Mouse (Mus musculus) colon, adult 2 months (tissue): Measurements from ENCODE around the gene Dio1. TPM values are rescaled to one million over a fixed set of nuclear protein-coding genes. Genes with fewer than 3 reads are reported as not detected.

ENCODE experiments used
- polyA plus RNA-seq: library from polyadenylated mRNA; depleted of rRNA; stranded (reverse); fragments of >200 nt; gene quantifications from 2 replicates; pipeline ENCODE4 v1.2.3, GENCODE M21; 2012; rRNA removed

Gene Dio1
- 42.5 and 54.8 TPM in 2 replicates for polyA plus RNA-seq

DNA sequence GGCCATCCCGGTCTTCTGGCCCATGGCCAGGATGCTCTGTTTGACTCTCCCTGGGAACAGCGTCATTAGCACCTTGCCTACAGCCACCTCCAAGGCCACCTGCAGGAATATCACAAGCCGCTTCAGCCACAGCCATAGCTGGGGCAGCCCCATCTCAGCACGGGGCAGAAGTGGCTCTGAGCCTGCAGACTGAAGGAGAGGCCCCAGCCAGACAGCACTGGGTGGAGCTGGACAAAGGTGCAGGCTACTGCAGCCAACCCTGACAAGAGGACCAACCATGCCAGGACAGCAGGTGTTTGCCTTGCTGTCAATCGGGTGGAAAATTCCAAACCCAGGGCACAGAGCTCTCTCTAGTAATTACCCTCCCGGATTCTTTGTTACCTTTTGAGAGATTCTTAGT is at the start of gene Dio1:
Gene Dio1 (minus strand): TSS at position 204 of the 400 bp plus-strand sequence.

DNA sequence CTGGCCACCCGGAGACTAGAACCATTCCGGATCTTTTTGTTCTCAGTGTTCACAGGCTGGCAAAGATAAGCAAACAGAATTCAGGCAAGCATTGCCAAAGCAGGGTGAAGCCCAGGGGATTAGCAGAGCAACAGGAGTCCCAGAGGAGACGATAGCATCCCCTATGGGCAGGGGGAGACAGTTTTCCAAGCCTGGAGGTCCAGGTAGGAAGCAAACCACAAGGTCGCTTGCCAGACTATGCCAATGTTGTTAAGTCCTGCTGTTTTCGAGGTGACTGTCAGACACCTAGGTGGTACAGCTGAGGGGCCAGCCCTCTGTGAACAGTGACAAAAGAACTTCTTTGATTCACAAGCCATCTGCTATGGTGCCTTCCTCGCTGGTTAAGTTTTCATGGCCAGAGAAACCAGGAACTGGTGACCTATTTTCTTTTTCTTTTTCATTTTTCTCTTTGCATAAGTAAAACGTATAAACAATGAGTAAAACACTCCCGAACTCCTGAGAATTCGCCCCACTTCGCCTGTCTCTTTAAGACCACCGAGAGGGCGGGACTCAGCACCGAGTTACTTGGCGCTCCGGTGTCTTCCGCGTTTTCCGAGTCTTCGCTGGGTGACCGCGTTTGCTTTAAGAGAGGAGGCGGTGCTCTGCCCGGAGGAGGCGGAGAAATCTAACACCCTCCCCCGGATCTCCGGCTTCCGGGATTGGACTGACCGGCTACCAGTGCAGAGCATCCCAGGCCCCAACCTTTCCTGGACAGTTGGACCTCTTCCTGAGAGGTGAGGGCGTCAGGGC is 6.9 kb upstream of the Dio1 start, which contains the start of gene Yipf1:
Gene Yipf1 (plus strand): TSS at position 674 of the 789 bp plus-strand sequence.

DNA sequence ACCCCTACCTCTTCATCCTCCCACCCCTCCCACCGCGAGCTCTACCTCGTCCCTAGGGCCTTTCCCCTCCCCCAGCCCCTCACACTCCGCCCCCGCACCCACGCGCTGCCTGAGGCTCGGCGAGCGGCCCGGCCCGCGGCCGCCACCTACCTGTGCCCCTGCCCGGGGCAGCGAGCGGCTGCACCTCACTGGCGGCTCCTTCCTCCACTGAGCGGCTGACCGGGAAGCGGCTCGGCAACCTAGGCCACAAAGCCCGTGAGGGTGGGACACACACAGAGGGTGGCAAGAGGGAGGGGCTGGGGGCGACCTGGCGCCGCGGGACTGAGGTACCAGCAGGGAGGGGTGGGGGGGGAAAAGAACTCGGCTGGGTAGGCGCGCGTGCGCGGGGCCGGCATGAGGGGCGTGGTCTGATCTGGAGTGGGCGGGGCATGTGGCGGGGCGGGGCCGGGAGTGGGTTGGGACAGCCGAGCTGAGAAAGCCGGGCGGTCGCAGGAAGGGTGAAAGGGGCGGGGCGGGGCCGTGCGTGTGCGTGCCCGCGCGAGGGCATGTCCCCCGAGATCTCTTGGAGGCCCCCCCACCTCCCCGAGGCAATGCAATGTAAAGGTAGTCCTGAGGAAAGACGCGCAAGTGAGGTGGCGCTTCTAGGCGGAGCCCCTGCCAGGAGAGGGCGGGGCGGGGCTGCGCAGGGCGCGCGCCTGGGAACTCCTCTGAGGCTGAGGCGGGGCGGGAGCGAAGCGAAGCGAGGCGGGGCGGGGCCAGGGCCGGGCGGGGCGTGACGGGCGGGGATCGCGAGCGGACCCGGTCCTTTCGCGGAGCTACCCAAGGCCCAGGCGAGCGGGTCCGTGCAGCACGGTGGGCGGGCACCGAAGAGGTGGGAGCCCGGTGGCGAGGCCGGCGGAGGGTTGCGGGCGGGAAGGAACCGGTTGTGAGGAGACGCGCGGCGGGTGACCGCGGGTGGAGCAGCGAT is 53.6 kb downstream of the Dio1 start, which contains the start of the genes Lrrc42 and Hspb11:
Gene Lrrc42 (minus strand): TSS at position 408 of the 967 bp plus-strand sequence.
Gene Hspb11 (plus strand): TSS at position 469 of the 967 bp plus-strand sequence.

Other genes with a start within 250 kb of the Dio1 start
- 49.6 and 51.8 TPM in 2 replicates for gene Mrpl37, start 240.3 kb downstream of the Dio1 start, polyA plus RNA-seq
- gene Cyb5rl, start 240.2 kb downstream of the Dio1 start, polyA plus RNA-seq: 6.0 and 6.9 TPM in 2 replicates
- gene Cdcp2, start 210.3 kb downstream of the Dio1 start, polyA plus RNA-seq: not detected in 2 replicates
- 523 and 724 TPM in 2 replicates for gene Tmem59, start 128.8 kb downstream of the Dio1 start, polyA plus RNA-seq
- gene Tceanc2, start 128.1 kb downstream of the Dio1 start, polyA plus RNA-seq: 6.9 and 7.2 TPM in 2 replicates
- 0.89 and 0.99 TPM in 2 replicates for gene Ldlrad1, start 98.0 kb downstream of the Dio1 start, polyA plus RNA-seq
- 32.1 and 33.3 TPM in 2 replicates for gene Lrrc42, start 53.6 kb downstream of the Dio1 start, polyA plus RNA-seq
- 3.6 and 5.5 TPM in 2 replicates for gene Hspb11, start 53.6 kb downstream of the Dio1 start, polyA plus RNA-seq
- gene Yipf1, start 7.2 kb upstream of the Dio1 start, polyA plus RNA-seq: 82.5 and 98.2 TPM in 2 replicates
- gene Ndc1, start 60.6 kb upstream of the Dio1 start, polyA plus RNA-seq: 10.0 and 11.5 TPM in 2 replicates
- gene Glis1, start 127.4 kb upstream of the Dio1 start, polyA plus RNA-seq: 0.39 and 0.99 TPM in 2 replicates